Mouse (Mus musculus) kidney, adult 8-10 months (tissue): ENCODE data around the gene Atg4b.
"Not testable (repeated sequence)": the region's sequence is repeated elsewhere in the genome, so short reads cannot be mapped to it uniquely, and the experiment has no call there.

Experiments used
- DNase-seq, 2 experiments: peaks; one replicate each; pipeline ENCODE4 v3.0.0; 2022

Atg4b gene

DNA sequence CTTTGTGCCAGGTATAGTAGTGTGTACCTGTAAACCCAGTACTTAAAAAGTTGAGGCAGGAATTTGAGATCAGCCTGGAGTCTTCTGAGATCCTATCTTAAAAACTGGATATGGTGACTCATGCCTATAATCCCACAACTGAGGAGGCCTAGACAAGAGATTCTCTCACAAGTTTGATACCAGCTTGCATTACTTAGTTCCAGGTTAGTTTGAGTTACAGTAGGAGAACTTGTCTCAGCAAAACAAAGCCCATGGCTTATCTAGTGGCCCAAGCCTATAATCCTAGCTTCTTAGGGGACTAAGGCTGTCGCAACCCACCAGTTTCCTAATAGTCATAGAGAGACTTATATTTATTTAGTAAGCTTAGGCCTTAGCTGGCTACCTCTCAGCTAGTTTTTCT, 8.8 kb downstream of the Atg4b start:
- no peak for DNase-seq

DNA sequence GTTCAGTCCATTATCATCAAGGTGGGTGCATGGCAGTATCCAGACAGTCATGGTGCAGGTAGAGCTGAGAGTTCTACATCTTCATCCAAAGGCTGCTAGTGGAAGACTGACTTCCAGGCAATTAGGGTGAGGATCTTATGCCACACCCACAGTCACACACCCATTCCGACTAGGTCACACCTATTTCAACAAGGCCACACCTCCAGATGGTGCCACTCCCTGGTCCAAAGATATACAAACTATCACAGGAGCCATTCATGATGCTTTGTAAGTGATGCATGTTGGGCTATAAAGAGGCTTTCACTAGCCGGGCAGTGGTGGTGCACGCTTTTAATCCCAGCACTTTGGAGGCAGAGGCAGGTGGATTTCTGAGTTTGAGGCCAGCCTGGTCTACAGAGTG, 12.2 kb downstream of the Atg4b start:
- DNase-seq, result not testable (repeated sequence)

DNA sequence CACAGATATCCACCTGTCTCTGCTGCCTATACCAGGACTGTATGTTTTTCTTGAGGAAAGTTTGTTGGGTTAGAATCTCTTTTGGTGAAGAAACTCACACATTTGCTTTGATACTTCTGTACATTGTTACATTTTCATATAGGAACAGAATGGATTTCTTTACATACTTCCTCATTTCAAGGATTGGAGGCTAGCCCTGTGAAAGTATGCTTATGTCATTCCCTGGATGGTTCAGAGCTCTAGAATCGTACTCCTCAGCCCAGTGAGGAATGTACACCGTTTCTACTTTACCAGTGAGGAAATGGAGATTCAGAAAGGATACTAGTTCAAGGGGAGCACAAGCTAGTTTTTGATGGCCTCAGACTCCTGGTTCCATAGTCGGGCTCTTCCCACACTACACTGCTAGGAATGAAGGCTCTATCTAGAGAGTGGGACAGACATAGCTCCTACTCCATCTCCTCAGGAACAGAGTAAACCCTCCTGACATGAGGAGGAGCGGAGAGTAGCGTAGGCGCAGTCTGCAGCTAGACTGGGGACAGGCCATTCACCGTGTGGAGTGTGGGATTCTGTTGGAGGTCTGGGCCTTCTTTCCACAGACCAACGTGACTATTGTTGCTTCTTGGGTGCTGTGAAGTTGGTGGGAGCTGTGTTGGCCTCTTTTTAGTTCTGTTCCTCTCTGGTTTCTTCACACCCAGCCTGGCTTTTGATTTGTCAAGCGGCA, 13.7 kb downstream of the Atg4b start:
- no peak for DNase-seq

DNA sequence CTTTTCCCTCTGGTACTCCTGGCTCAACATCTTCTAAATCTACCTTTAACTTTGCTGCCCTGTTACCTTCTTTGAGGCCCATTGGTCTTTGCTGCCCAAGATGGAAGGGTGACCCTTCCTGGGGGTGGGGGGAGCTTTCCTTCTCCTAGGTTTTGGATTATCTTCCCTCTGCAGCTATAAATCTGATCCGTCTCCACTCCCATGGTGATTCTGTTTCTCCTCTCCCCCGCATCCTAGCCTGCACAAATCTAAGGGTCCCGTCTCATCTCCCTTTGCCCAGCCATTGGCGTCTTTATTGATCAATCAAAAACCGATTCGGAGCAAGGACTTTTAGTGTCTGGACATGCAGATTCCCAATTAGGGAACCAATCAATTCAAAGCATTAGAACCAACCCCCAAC, 16.3 kb downstream of the Atg4b start:
- DNase-seq, result no peak

DNA sequence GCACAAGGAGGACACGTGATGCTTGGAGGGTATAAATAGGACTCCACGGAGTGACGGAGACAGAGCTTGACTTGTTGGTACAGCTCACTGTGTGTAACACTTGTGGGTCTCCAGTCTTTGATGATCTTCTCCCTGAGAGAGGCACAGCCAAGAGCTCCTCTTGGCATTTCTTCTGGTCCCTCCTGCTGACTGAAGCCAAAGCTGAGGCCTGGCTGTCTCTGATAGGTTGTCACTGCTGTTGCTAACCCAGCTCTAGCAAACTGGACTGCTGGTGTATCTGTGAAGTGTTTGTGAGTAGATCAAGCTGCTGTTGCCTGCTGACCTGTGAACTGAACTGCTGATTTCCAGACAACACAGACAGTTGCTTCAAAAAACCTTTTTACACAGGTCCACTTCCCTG, 18.6 kb downstream of the Atg4b start:
- DNase-seq, result no peak

DNA sequence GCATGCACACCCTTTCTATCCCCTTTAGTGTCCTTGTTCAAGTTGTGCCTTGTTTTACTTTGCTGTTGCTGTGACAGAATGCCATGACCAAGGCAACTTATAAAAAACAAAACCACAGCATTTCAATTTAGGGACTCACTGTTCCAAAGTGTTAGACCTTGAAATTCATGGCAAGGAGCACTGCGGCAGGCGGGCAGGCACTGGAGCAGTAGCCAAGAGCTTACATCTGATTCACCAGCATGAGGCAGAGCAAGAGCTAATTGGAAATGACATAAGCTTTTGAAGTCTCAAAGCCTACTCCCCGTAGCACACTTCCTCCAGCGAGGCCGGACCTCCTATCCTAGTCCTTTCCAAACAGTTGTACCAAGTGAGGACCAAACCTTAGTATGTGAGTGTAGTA, 25.4 kb downstream of the Atg4b start:
- DNase-seq, result no peak

DNA sequence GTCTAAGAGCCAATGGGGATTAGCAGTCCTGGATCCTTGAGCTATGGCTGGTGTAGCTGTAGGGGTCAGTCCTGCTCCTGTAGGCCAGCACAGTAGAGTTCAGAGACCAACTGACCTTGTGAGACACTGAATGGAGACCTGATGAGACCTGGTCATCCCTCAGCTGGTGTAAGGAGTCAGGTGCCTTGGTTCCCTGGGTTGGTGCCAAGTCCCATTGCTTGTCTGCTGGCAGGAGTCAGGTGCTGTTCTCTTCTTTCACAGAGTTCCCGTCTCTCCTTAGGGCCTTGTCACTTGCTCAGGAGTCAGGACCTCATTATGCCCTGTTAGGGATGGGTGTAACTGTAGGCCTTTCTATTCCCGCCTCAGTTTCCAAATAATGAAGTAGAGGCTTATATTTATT, 35.6 kb downstream of the Atg4b start:
- no peak for DNase-seq

DNA sequence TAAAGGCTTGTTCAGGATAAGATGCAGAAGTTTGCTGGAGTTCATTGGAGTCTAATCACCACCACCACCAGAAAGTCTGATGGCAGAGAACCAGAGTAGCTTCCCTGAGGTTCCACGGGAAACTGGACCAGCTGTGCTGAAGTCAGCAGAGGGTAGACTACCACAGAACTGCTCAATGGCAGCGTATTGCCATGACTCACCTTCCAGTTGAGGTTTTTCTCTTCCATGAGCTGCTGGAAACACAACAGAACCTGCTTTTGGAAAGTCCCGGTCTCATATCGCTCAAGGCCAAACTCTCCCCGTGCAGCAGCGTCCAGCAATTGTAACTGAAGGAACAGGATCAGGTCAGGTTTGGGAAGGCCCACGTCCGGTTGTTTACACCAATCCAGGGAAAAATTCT, 43.2 kb downstream of the Atg4b start:
- no peak for DNase-seq

DNA sequence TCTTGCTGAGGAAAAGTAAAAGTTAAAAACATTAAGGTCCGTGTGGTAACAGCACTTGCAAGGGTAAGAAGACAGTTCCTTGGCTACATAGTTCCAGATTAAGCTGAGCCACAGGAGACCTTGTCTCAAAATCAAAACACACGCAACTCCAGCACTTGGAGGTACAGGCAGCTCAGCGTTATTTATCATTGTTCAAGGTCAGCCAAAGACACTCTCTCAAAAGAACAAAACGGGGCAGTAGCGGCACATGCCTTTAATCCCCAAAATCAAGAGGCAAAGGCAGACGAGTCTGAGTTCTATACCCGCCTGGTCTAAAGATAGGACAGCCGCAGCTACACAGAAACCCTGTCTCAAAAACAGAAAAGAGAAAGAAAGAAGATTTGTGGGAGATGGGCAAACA, 44.6 kb downstream of the Atg4b start:
- no peak for DNase-seq

DNA sequence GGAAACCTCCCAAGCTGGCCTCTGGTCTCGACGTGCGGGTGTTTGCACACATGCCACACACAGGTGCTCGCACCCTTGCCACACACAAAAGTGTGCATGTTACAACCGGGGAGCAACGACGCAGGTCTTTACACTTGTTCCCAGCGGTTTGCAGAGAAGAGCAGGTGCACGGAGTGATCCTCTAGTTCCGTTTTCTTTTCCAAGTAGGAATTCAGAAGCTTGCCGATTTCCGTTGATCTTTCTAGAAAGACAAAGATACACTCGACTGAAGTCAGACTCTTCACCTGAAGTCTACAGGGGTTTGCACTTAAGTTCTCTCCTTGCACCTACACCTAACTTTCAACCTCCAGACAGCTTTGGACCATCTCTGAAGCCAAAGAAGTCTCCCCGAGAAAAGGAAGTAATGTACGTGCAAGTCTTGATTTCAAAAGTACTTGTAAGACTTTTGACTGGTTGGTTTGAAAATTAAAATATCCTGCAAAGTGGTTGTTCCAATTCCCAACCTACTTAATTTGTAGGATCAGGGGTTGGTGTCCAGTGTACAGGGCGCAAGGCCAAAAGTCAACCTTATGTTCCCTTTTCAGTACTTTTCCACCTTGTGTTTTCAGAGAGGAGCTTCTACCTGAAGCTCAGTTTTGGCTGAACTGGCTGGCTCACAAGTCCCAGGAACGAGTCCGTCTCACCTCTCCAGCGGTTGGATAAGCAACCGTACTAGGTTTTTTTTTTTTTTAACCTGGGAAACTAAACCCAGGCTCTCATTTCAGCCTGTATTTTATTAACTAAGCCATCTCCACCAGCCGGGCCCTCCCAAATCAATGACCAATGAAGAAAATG, 49.6 kb downstream of the Atg4b start:
- no peak for DNase-seq

DNA sequence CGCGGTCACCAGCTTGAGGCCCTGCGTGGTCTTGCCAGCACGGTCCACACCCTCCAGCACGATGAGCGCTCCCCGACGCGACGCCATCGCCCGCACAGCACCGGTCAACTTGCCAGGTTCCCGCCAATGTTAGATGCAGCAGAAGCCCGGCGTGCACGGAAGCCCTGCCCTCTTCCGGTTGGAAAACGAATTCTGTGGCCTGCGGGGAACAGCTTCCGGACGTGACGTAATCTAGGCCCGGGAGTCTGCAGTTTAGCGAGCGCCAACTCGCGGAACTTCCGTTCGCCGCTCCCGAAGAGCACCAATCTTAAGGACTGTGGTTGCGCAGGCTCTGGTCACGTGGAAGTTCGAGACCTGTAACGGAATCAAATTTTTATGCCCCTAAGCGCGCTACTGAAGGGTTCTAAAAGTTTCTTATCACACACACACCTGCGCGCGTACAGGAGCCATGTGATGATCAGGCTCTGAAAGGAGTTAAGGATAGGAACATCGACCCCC, 50.5 kb downstream of the Atg4b start, which contains the start of gene Dtymk:
TSS of gene Dtymk (minus strand) at position 194 of the 498 bp plus-strand sequence.
- peak; percentile 93 to 95 for DNase-seq

DNA sequence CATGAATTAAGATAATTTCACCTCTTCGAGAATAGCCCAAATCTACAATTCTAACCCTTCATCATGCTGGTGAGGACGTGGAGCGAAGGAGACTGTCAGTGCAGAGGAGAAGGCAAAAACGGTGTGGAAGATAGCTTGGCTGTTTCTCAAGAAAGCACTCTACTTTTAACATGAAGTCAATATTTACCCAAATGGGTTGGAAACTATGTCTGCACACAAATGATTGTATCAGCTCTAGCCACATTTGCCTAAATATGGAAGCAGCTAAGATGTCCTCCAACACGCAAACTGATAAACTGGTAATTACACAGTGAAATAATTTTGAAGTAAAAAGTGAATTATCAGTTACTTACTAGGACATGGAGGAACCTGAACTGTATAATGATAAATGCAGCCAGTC, 51.5 kb downstream of the Atg4b start:
- no peak for DNase-seq

DNA sequence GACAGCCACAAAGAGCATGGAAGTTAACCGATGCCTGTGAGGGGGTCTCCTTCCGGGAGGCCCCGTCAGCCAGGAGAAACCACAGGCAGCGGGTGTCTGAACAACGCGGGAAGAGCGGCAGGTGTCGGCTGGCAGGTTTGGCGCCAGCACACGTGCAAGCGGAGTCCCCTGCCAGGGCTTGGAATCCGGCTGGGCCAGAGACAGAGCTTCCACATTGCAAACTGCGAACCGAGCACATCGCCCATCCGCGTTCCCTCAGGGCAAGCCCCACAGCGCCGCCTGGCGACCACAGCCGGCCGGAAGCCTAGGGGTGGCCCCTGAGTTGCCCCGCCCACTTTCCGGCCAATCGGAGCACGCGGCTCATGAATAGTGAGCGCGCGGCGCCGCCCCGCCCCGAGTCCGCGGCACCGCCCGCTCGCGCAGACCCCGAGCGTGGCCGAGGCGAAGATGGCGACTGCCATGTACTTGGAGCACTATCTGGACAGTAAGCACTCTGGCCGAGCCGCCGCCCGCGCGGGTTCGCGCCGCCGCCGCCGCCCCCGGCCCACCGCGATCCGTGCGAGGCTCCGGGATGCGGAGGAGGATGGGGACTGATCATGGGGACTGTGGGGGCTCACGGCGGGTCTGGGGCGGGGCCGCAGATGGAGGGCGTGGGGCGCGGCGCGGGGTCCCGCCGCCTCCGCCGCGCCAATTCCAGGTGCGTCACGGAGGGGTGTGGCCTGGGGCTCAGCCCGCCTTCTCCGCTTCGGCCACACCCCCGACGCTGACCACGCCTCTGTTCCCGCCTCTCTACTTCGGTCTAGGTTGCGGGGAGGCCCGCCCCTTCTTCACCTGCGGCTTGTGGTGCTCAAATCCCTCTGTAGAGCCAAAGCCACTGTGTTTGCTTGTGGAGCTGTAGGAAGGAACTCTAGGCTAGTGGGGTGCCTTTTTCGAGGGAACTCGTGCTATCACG, 52.5 kb downstream of the Atg4b start, which contains the start of gene Ing5:
TSS of gene Ing5 (plus strand) at position 410 of the 952 bp plus-strand sequence.
- DNase-seq, result peak; percentile 98 to 100

DNA sequence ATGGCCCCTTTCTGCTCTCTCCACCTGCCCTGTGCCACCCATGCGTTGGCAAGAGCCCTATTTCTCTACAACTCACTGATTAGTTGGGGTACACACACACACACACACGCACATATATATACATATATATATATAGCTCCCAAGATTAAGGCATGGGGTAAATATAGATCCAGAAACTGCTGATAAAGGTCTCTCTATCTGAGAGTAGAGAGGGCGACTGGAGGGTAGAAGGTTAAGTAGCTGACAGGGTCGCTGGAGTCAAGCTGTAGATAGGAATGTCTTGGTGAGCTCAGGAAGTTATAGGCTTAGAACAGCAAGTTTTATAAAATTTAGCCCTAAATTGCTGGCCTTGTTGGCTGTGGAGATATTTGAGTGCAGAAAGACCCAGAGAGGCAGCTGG, 53.5 kb downstream of the Atg4b start:
- no peak for DNase-seq

DNA sequence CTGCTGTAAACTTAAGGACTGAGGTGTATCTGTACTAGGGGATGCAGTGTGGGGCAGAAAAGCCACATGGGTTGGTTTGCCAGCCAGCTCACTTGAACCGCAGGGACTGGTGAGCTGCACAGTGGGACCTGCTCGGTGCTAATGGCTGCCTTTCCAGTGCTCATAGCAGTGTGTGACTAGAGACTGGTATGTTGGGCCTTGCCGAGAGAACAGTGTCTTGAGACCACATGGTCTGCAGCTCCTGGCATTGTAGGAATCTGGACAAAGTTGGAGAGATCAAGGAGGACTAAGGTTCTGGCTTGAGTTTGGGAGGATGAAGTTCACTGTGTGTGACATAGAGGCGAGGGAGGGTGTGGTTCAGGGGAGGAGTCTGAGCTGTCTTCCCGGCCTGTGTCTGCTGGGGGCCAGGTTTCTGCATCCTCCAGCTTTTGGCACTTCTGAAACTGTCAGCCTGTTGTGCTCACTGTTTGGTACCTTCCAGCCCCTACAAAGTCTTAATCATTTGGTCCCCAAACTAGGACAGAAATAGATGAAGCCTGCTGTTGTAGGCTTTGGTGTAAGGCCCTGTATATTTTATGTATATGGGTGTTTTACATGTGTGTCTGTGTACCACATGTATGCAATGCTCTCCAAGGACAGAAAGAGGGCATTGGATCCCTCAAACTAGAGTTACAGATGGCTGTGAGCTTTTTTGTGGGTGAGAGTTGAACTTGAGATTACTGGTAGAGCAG, 54.1 kb downstream of the Atg4b start:
- no peak for DNase-seq

DNA sequence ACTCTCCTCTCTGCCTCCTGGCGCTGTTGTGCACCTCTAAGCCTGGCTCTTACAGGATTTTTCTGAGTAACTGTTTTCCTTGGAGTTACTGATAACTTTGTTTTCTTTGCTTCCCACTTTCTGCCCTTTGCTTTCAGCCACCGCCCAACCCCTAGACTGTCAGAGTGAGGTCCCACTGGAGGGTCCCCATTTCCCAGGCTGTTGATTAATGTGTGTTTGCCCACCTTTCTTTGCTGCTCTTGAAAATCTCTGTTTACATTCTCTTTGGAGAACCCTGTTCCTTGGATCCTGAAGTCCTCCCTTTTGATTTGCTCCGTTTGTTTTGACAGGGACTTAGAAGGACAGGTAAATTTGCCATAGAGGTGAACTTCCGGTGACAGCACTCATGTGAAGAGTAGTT, 57.6 kb downstream of the Atg4b start:
- no peak for DNase-seq

DNA sequence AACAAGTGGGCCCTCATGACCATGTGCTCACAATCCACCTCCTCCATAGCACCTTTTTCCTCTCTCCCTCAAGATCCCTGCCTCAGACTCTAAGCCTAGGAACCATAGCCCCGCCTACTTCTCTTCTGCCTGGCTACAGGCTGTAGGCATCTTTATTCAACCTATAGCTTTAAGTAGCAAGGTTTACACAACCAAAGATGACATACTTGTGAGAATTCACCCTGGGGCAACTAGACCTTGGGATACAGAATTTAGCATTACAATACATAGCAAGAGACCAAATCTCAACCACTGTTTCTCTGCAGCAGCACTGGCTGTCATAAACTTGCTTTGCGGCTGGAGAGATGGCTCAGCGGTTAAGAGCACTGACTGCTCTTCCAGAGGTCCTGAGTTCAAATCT, 58.7 kb downstream of the Atg4b start:
- DNase-seq, result no peak

DNA sequence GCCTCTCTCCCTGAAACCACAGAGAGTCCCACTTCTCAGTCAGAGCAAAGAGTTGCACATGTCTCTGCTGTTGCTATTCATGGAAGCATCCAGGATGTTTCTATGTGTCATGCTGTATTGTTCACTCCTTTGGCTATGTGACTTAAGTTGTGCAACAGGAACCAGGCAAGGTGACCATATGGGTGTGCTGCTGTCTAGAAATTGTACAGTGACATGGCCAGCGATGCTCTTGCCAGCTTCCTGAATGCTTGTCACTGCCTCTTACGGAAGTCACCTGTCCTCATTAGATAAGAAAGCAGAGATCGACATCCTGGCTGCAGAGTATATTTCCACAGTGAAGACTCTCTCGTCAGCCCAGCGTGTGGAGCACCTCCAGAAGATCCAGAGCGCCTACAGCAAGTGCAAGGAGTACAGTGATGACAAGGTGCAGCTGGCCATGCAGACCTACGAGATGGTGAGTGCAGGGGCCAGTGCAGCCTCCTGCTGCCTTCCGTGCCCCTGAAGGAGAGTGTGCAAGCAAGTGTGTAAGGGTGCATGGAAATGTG, 60.3 kb downstream of the Atg4b start:
- no peak for DNase-seq

DNA sequence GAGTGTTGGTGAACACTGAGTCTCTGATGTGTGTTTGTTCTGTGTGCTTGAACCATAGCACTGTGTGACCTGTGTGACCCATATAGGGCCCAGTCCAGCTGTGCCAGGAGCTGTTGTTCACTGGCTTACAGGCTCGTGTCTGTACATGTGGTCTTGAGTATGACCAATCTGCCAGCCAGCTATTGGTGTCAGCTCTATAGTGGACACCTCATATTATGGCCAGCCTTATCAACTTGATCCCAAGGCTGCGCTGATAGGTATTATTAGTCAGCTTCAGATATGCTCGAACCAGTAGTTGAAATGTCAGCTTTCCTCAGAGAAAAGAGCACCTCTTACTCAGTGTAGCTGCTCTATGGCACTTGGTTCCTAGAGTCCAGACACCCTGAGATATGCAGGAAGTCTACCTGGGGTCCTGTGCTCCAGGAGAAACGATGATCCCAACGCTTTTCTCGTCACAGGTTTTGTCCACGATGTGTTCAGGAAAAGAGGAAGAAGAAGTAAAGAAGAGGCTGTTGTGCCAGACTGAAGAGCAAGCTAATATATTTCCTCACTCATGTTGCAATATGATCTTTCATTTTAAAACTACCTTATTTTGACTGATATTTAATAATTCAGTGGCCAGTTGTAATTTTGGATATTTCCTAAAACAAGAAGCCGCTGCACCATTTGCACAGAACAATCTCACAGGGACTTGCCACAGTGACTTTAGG, 66.7 kb downstream of the Atg4b start:
- no peak for DNase-seq

DNA sequence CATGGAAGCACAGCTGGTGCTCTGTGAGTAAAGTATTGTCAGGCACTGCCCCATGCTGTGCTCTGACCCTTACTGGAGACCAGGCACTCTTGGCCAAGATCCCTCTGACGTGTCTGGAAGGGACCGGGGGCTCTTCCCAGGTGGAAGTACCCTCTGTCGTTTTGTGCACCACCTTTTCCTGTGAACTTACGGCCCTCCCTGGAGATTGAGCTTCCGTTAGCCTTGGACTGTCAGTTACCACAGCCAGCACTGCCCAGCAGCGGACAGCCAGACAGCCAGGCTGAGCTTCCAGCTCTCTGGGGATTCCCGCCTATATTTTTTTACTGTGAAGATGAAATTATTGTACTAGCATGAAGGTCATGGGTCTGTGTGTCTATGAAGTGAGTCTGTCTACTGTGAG, 67.4 kb downstream of the Atg4b start:
- no peak for DNase-seq

DNA sequence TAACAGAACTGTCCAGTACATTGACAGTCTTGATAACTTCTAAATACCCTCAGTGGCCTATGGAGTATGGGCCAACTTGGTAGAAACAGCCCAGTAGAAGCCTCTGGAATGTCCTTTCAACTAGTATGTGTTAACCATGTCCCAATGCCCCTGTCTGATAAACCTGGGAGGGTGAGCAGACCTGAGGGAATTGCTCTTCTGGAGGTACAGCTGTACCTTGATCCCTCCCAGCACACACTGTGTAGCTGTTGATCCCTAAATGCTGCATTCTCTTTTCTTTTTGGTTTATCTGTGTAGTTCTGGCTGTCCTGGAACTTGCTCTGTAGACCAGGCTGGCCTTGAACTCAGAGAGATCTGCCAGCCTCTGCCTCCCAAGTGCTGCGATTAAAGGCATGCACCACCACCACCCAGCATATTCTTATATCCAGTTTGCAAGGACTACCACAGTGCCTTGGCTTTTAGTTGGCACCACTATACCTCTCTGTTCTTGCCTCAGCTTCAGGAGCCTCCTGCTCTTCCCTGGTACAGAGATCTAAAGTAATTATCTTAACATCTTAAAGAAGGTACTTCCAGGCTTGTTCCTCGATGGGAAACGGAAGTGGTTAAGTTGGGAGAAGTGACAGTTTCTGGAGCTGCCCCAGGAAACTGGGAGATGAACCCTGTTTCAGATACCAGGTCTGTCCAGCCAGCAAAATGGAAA, 72.6 kb downstream of the Atg4b start:
- no peak for DNase-seq
